Mouse (Mus musculus) cerebellum, postnatal 36 days (tissue): ENCODE results near the gene Tmem189.
"Not testable (repeated sequence)": the region's sequence is repeated elsewhere in the genome, so short reads cannot be mapped to it uniquely, and the experiment has no call there.

Experiments
- DNase-seq, 2 experiments: peaks; one replicate each; pipeline ENCODE4 v3.0.0; 2021 to 2022; ENCODE audit warnings: mixed read lengths in 2 of 2

Tmem189 gene

DNA sequence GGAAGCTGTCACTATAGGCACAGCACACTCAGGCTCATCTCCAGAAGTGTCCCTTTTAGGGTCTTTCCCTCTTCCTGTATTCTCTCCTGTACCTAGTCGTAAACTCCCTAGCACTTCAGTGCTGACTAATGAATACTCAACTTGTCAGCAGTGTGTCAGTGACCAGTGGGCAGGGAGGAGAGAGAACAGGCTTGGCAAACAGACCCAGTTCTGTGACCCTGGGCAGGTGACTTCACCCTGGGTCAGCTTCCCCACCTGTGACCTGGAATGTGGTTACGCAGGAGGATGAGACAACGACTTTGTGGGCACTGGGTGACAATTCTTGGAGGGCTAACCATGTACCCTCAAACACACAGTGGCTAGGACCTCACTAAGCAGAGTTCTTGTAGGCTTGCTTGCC is 72.6 kb downstream of the Tmem189 start:
- DNase-seq: no peak

- not testable (repeated sequence) for DNase-seq
These were observed 76.3 kb downstream of the Tmem189 start for GRCm38 (mm10) chr2:167613335-167613734.

GRCm38 (mm10) chr2:167612122-167612521 is 77.5 kb downstream of the Tmem189 start:
- no peak for DNase-seq

DNA sequence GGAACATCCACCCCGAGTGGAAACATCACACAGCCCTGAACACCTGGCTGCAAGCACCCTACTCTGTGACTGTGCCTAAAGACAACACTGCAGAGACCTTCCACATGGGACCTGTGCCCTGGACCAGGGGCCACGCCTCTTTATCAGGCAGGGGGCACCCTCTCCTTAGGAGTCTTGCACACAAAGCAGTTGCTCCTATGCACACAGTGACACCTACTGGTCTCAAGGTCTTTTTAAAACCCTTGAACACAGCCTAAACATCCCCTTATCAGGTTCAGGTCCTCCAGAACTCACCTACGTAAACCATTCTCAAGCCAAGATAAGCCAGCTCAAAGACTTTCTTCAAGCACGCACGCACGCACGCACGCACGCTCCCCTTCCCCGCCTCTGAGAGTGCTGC is 78.3 kb downstream of the Tmem189 start:
- DNase-seq: no peak

- no peak for DNase-seq
These were observed 82.9 kb downstream of the Tmem189 start for GRCm38 (mm10) chr2:167606745-167607123.

- no peak for DNase-seq
These were observed 83.5 kb downstream of the Tmem189 start for GRCm38 (mm10) chr2:167605817-167606744.

- peak; percentile 81 to 85 for DNase-seq
These were observed 84.3 kb downstream of the Tmem189 start for GRCm38 (mm10) chr2:167605178-167605794.

DNA sequence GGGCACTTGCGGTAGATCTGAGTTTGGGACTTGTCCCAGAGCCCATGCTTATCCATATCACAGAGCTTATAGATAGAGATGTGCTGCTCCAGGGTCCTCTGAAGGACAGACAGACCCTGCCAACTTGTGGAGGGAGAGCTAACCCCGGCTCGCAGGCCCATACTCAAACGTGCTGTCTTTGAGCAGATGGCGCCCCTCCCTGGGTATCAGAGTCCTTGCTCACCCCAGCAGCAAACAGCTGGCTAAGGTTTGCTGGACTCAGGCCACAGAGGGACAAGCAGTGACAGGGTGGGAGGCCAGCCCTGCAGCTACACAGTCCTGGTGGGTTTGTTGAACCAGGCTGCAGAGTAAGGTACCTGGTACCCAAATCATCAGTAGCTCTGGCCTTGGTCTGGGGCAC is 86.6 kb downstream of the Tmem189 start:
- DNase-seq: no peak

GRCm38 (mm10) chr2:167602364-167602763 is 87.3 kb downstream of the Tmem189 start:
- DNase-seq: no peak

GRCm38 (mm10) chr2:167600481-167600995 is 89.1 kb downstream of the Tmem189 start:
- no peak for DNase-seq

GRCm38 (mm10) chr2:167599917-167600316 is 89.7 kb downstream of the Tmem189 start:
- no peak for DNase-seq

GRCm38 (mm10) chr2:167599195-167599594 is 90.4 kb downstream of the Tmem189 start:
- DNase-seq: no peak

- no peak for DNase-seq
These were observed 92.0 kb downstream of the Tmem189 start for GRCm38 (mm10) chr2:167597492-167598186.

DNA sequence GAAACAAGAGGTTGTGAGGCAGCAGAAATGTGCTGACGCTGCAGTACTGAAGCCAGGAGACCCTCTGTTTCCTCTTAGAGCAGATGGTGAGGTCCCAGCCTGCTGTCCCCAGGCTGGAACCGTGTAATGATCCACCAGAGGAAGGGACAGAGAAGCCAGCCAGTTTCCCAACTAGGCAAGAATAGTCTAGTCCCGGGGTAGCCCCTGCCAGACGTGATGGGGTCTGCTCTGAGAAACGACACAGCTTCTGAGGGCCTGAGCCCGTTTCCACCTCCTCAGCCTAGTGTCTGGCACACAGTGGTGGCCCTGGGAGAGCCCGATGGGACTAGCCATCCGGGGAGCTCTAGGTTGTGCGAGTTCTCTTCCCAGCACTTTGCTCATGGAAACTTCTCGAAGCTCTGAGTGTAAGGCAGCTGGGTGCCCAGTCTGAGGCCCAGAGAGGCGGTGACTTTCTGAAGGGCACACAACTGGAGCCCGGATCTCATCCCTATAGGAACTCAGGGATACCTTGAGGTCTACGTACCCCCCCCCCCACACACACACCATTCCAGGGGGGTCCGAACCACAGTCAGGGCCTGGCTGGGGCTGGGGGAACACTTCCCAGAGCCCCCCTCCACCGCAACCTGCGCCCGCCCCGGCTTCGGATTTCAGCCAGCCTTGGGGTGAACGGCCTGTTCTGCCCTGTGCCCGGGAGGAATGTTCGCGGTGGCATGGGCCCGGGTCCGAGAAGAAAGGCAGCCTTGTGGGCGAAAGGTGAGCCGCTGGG is 92.7 kb downstream of the Tmem189 start:
- DNase-seq: no peak

DNA sequence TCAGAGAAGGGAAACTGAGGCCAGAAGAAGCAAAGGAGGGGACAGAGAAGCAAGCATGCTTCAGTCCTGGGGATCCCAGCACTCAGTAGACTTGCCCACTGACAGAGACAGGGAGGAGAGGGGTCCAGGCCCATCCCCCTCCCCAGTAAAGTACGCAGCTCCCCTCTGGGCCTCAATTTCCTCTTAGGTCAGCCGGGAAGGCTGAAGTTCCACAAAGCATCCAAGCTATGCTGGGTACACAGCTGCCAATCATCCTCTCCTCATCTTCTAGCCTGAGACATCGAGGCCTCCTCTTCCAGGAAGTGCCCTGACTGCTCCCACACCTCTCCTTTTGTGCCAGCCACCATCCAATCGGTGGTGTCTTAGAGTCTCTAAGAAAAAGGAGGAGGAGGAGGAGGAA is 93.4 kb downstream of the Tmem189 start:
- DNase-seq: no peak

DNA sequence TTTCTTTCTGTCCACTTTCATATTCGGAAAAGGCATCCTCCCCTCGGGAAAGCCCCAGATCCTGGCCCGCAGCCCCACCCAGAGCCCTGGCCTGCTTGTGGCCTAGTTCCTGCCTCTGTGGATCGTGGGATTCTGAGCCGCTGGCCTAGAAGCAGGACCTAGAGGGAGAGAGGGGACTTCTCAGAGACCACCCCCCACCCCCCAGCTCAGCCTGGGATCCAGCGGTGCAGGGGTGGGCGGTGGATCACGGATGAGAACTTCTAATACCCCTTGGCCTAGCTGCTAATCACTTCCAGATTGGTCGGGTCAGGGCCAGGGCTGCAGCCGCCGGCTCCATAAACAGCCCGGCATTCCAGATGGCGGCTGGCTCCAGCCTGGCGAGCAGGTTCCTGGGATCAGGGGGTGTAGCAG is 93.9 kb downstream of the Tmem189 start:
- DNase-seq: no peak

- peak; percentile 22 to 23 for DNase-seq
These were observed 95.1 kb downstream of the Tmem189 start for GRCm38 (mm10) chr2:167594444-167594934.

DNA sequence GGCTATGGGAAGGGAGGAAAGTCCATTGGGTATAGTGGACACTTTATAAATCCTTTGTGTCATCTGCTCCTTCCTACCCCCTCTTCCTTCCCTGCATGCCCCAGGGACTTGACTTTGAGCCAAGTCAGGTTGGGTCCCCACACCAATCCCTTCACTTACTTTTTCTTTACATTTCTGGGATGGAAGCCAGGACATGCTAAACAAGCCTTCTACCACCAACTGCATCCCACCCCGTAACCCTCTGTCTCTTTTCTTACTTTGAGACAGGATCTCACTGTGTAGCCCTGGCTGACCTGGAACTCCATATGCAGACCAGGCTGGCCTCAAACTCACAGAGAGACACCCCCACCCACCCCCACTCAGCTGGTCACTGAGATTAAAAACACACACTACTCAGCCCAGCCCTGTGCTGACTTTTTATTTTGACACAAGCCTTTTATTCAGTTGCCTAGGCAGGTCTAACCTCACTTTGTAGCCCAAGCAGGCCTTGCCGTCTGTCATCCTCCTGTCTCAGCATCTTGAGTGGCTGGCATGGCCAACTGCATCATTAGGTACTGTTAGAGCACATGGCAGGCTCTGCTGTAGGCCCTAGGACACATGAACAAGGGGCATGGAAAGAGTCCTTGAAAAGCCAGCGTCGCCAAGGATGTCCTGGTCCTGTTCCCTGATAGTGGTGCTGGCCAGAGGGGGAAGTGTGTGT is 95.9 kb downstream of the Tmem189 start:
- no peak for DNase-seq
